Mouse (Mus musculus) adrenal gland, adult 2 months (tissue): ENCODE data around the gene Ikzf1. TPM values are rescaled to one million over a fixed set of nuclear protein-coding genes. Genes with fewer than 3 reads are reported as not detected.

ENCODE experiments used
- DNase-seq: peaks from one replicate; pipeline ENCODE4 v3.0.0; 2021
- polyA plus RNA-seq: library from polyadenylated mRNA; depleted of rRNA; stranded (reverse); fragments of >200 nt; gene quantifications from 2 replicates; pipeline ENCODE4 v1.2.3, GENCODE M21; 2012
- total RNA-seq, 2 experiments: library from RNA; stranded (reverse); gene quantifications; 2 replicates each; pipeline ENCODE4 v1.2.3; 2021

Gene Ikzf1
- total and polyA plus RNA-seq, 3 experiments, result 2.0 to 11.0 (median 3.0) TPM

- no peak for DNase-seq
These were observed 5.4 kb downstream of the Ikzf1 start for GRCm38 (mm10) chr11:11690059-11690844.

- no peak for DNase-seq
These were observed 6.0 kb downstream of the Ikzf1 start for GRCm38 (mm10) chr11:11690845-11691196.

GRCm38 (mm10) chr11:11691324-11692058, 6.7 kb downstream of the Ikzf1 start:
- DNase-seq, result no peak

- DNase-seq, result no peak
These were observed 7.9 kb downstream of the Ikzf1 start for GRCm38 (mm10) chr11:11692558-11693166.

- DNase-seq, result no peak
These were observed 8.6 kb downstream of the Ikzf1 start for GRCm38 (mm10) chr11:11693446-11693845.

GRCm38 (mm10) chr11:11694072-11694471, 9.3 kb downstream of the Ikzf1 start:
- DNase-seq, result no peak

- DNase-seq, result no peak
These were observed 9.8 kb downstream of the Ikzf1 start for GRCm38 (mm10) chr11:11694472-11695177.

- no peak for DNase-seq
These were observed 10.5 kb downstream of the Ikzf1 start for GRCm38 (mm10) chr11:11695211-11695887.

- DNase-seq, result no peak
These were observed 11.1 kb downstream of the Ikzf1 start for GRCm38 (mm10) chr11:11695907-11696306.

GRCm38 (mm10) chr11:11696814-11697213, 12.0 kb downstream of the Ikzf1 start:
- DNase-seq, result no peak

GRCm38 (mm10) chr11:11701378-11701777, 16.6 kb downstream of the Ikzf1 start:
- DNase-seq, result no peak

GRCm38 (mm10) chr11:11703776-11704175, 19.0 kb downstream of the Ikzf1 start:
- no peak for DNase-seq

- DNase-seq, result no peak
These were observed 23.4 kb downstream of the Ikzf1 start for GRCm38 (mm10) chr11:11708154-11708719.

GRCm38 (mm10) chr11:11709311-11709710, 24.5 kb downstream of the Ikzf1 start:
- no peak for DNase-seq

GRCm38 (mm10) chr11:11710718-11711117, 25.9 kb downstream of the Ikzf1 start:
- no peak for DNase-seq

GRCm38 (mm10) chr11:11711748-11712147, 26.9 kb downstream of the Ikzf1 start:
- no peak for DNase-seq

GRCm38 (mm10) chr11:11714676-11715075, 29.9 kb downstream of the Ikzf1 start:
- DNase-seq, result no peak

GRCm38 (mm10) chr11:11715963-11716691, 31.3 kb downstream of the Ikzf1 start:
- no peak for DNase-seq

GRCm38 (mm10) chr11:11716692-11717037, 31.9 kb downstream of the Ikzf1 start:
- DNase-seq, result no peak

GRCm38 (mm10) chr11:11717606-11718167, 32.9 kb downstream of the Ikzf1 start:
- DNase-seq, result no peak
